Mouse (Mus musculus) heart, postnatal 0 days (tissue): ENCODE measurements around the gene M6pr. TPM values are rescaled to one million over a fixed set of nuclear protein-coding genes. Genes with fewer than 3 reads are reported as not detected.

ENCODE experiments used
- ATAC-seq: fragments of 200-750 bp; cut with Nextera tagmentation; 2 replicates; pipeline ENCODE4 v1.8.0; 2017; ENCODE audit warnings: low read depth, moderate number of reproducible peaks, moderate library complexity; ENCODE audit not compliant: insufficient read depth
- DNase-seq: peaks from one replicate; pipeline ENCODE4 v3.0.0-alpha.2; 2016; ENCODE audit warnings: low spot score
- H3K27ac ChIP-seq: fragments of 300-500 bp; sonication (generic); 2 replicates; pipeline ENCODE4 v1.5.1; 2014; ENCODE audit warnings: low read depth, mild to moderate bottlenecking
- H3K27me3 ChIP-seq: fragments of 300-500 bp; sonication (generic); 2 replicates; pipeline ENCODE4 v1.6.1; 2014; ENCODE audit warnings: low read length, mixed read lengths; ENCODE audit not compliant: control insufficient read depth, insufficient read depth
- H3K36me3 ChIP-seq: fragments of 300-500 bp; sonication (generic); replicated peaks from 2 replicates; pipeline ENCODE4 v1.6.1; 2014; ENCODE audit warnings: low read length, mixed read lengths; ENCODE audit not compliant: control insufficient read depth, insufficient read depth
- H3K4me1 ChIP-seq: fragments of 300-500 bp; sonication (generic); 2 replicates; pipeline ENCODE4 v1.6.1; 2014; ENCODE audit warnings: antibody characterized with exemption; ENCODE audit not compliant: control insufficient read depth, insufficient read depth
- H3K4me2 ChIP-seq: fragments of 300-500 bp; sonication (generic); 2 replicates; pipeline ENCODE4 v1.6.1; 2014; ENCODE audit warnings: low read depth, mild to moderate bottlenecking, low read length, moderate library complexity
- H3K4me3 ChIP-seq: fragments of 300-500 bp; sonication (generic); 2 replicates; pipeline ENCODE4 v1.5.1; 2014; ENCODE audit warnings: low read depth, low read length
- H3K9ac ChIP-seq: fragments of 300-500 bp; sonication (generic); replicated peaks from 2 replicates; pipeline ENCODE4 v1.6.1; 2014; ENCODE audit warnings: low read depth, low read length, mixed read lengths
- H3K9me3 ChIP-seq: fragments of 300-500 bp; sonication (generic); replicated peaks from 2 replicates; pipeline ENCODE4 v1.6.1; 2016; ENCODE audit warnings: low read length; ENCODE audit not compliant: control insufficient read depth
- CTCF ChIP-seq: IDR thresholded peaks from 2 replicates; pipeline ENCODE4 v1.5.1; 2016; ENCODE audit warnings: antibody characterized with exemption, control low read depth, low read depth
- EP300 ChIP-seq: IDR thresholded peaks from 2 replicates; pipeline ENCODE4 v1.6.1; 2016; ENCODE audit warnings: antibody characterized with exemption, low read depth
- WGBS: fragments of 180-500 bp; shearing (Covaris S2); extraction: QIAGEN DNeasy Blood & Tissue Kit; methylation state at CpG from one replicate; pipeline ENCODE4 v1.1.7; 2014; 5-methylcytosine and 5-hydroxymethylcytosine counted together
- polyA plus RNA-seq: library from polyadenylated mRNA; unstranded; fragments of >200 nt; fragmentation: Nextera tagmentation; extraction: Ambion mirVana; gene quantifications from 2 replicates; pipeline ENCODE4 v1.2.1, GENCODE M21; 2015
- total RNA-seq: library from RNA; depleted of rRNA; stranded (reverse); fragments of >200 nt; gene quantifications from 2 replicates; pipeline ENCODE4 v1.2.3, GENCODE M21; 2014; ENCODE audit warnings: low replicate concordance

Gene M6pr
- total and polyA plus RNA-seq, 2 experiments from 2014 or later: 52.9 to 58.4 TPM

- no peak for ATAC-seq
- Histone ChIP-seq H3K4me1 (no peaks in the 10 kb centered on the region), H3K4me2 (no peak overlapping the region), H3K9me3 (no peaks in the 10 kb centered on the region), H3K36me3 (no peaks in the 10 kb centered on the region), H3K9ac (no peak overlapping the region), H3K27ac (no peak overlapping the region), H3K4me3 (no peak overlapping the region), H3K27me3 (no peaks in the 10 kb centered on the region)
- TF ChIP-seq CTCF (no peak), EP300 (no peak)
- DNase-seq: no peak
- WGBS: 83% methylated on average over 8 of the region's 8 CpGs
These were observed 15.4 kb upstream of the M6pr start for GRCm38 (mm10) chr6:122293121-122293520.

GRCm38 (mm10) chr6:122293796-122294195 is 14.7 kb upstream of the M6pr start:
- WGBS: 79% methylated on average over 9 of the region's 9 CpGs
- H3K36me3 ChIP-seq: no peaks in the 10 kb centered on the region
- no peak overlapping the region for H3K27ac ChIP-seq
- ATAC-seq (no peak), DNase-seq (no peak)
- H3K9ac ChIP-seq: no peak overlapping the region
- TF ChIP-seq CTCF (no peak), EP300 (no peak)
- H3K4me3 ChIP-seq: no peak overlapping the region
- no peaks in the 10 kb centered on the region for H3K27me3 ChIP-seq
- no peaks in the 10 kb centered on the region for H3K4me1 ChIP-seq
- no peaks in the 10 kb centered on the region for H3K9me3 ChIP-seq
- H3K4me2 ChIP-seq: no peak overlapping the region

- TF ChIP-seq EP300 (no peak), CTCF (no peak)
- ATAC-seq: no peak
These were observed 14.2 kb upstream of the M6pr start for GRCm38 (mm10) chr6:122294290-122294689.

GRCm38 (mm10) chr6:122295242-122295641 is 13.3 kb upstream of the M6pr start:
- H3K27me3 ChIP-seq: no peaks in the 10 kb centered on the region
- H3K4me2 ChIP-seq: no peak overlapping the region
- no peaks in the 10 kb centered on the region for H3K4me1 ChIP-seq
- H3K27ac ChIP-seq: peak overlapping the region; percentile 57; the same call in 1 of the 2 replicates
- no peaks in the 10 kb centered on the region for H3K9me3 ChIP-seq
- ATAC-seq: peak; percentile 63
- H3K9ac ChIP-seq: no peak overlapping the region
- H3K4me3 ChIP-seq: no peak overlapping the region
- no peak for DNase-seq
- TF ChIP-seq EP300: no peak
- peak; percentile 9; the same call in 1 of the 2 replicates for TF ChIP-seq CTCF
- 43% methylated on average over 9 of the region's 9 CpGs for WGBS
- H3K36me3 ChIP-seq: no peaks in the 10 kb centered on the region

More at GRCm38 (mm10) chr6:122294290-122294689, 14.2 kb upstream of the M6pr start:
- Histone ChIP-seq H3K4me3 (no peak overlapping the region), H3K36me3 (no peaks in the 10 kb centered on the region), H3K9me3 (no peaks in the 10 kb centered on the region), H3K27me3 (no peaks in the 10 kb centered on the region), H3K27ac (no peak overlapping the region), H3K4me1 (no peaks in the 10 kb centered on the region), H3K9ac (no peak overlapping the region), H3K4me2 (no peak overlapping the region)
- WGBS: 53% methylated on average over 3 of the region's 3 CpGs
- no peak for DNase-seq

GRCm38 (mm10) chr6:122296918-122297278 is 11.6 kb upstream of the M6pr start:
- no peaks in the 10 kb centered on the region for H3K27me3 ChIP-seq
- H3K9me3 ChIP-seq: no peaks in the 10 kb centered on the region
- H3K27ac ChIP-seq: peak overlapping the region; percentile 36
- ATAC-seq (no peak), DNase-seq (no peak)
- H3K9ac ChIP-seq: peak overlapping the region; percentile 60
- WGBS: 24% methylated on average over 3 of the region's 3 CpGs
- peak overlapping the region; percentile 70 for H3K4me2 ChIP-seq
- no peaks in the 10 kb centered on the region for H3K36me3 ChIP-seq
- peak overlapping the region; percentile 53 for H3K4me3 ChIP-seq
- H3K4me1 ChIP-seq: no peaks in the 10 kb centered on the region
- TF ChIP-seq EP300: no peak
- no peak for TF ChIP-seq CTCF
